Mouse (Mus musculus) MEL (cell line): ENCODE measurements at regions not wholly inside any gene's neighbourhood (a gene's known extent, or its start where the extent isn't known, plus 50 kb on each side); places are given as distances from the start of the nearest gene placed in this dataset.

ENCODE experiments used
- DNase-seq: peaks from one replicate; pipeline ENCODE4 v3.0.0; 2011; ENCODE audit warnings: low read depth, low spot score
- H3K27ac ChIP-seq: 2 replicates; pipeline ENCODE4 v1.5.1; 2012; ENCODE audit warnings: low read depth, mild to moderate bottlenecking, control low read depth, low read length, moderate library complexity; ENCODE audit not compliant: control insufficient read depth
- H3K27me3 ChIP-seq, 2 experiments: fragments of 150-350 bp in 1 of 2; sonication (generic) in 1 of 2; 2 replicates each; pipeline ENCODE4 v1.6.1; 2012; ENCODE audit warnings: low read length in 2 of 2, mild to moderate bottlenecking in 2 of 2, improper control_type of control experiment in 1 of 2, moderate library complexity in 1 of 2; ENCODE audit not compliant: insufficient read depth in 2 of 2, control insufficient read depth in 1 of 2
- H3K36me3 ChIP-seq, 2 experiments: 2 replicates each; pipeline ENCODE4 v1.6.1; 2012 to 2014; ENCODE audit warnings: low read length in 2 of 2, improper control_type of control experiment in 1 of 2, inconsistent platforms in 1 of 2, mild to moderate bottlenecking in 1 of 2; ENCODE audit not compliant: insufficient read depth in 2 of 2, control insufficient read depth in 1 of 2
- H3K4me1 ChIP-seq, 2 experiments: fragments of 150-350 bp in 1 of 2; sonication (generic) in 1 of 2; 2 replicates each; pipeline ENCODE4 v1.6.1; 2012; ENCODE audit warnings: low read length in 2 of 2, improper control_type of control experiment in 1 of 2, mild to moderate bottlenecking in 1 of 2; ENCODE audit not compliant: insufficient read depth in 2 of 2, control insufficient read depth in 1 of 2
- H3K4me3 ChIP-seq, 2 experiments: fragments of 150-350 bp in 1 of 2; sonication (generic) in 1 of 2; 2 replicates each; pipeline ENCODE4 v1.5.1; 2012; ENCODE audit warnings: low read depth in 2 of 2, low read length in 2 of 2, mild to moderate bottlenecking in 2 of 2, moderate library complexity in 2 of 2, control low read depth in 1 of 2, improper control_type of control experiment in 1 of 2; ENCODE audit not compliant: control insufficient read depth in 1 of 2, insufficient read depth in 1 of 2
- H3K79me2 ChIP-seq: 2 replicates; pipeline ENCODE4 v1.6.1; 2012; ENCODE audit warnings: mild to moderate bottlenecking, low read length, moderate library complexity; ENCODE audit not compliant: control insufficient read depth, poor library complexity, insufficient read depth
- H3K9ac ChIP-seq: 2 replicates; pipeline ENCODE4 v1.6.1; 2012; ENCODE audit warnings: low read depth, mild to moderate bottlenecking, control low read depth, low read length, moderate library complexity; ENCODE audit not compliant: control insufficient read depth, poor library complexity, severe bottlenecking
- H3K9me3 ChIP-seq: fragments of 150-350 bp; sonication (generic); replicated peaks from 2 replicates; pipeline ENCODE4 v1.6.1; 2012; ENCODE audit warnings: mild to moderate bottlenecking, low read length, improper control_type of control experiment, moderate library complexity; ENCODE audit not compliant: insufficient read depth
- CHD2 ChIP-seq: IDR thresholded peaks from 2 replicates; pipeline ENCODE4 v1.6.1; 2011; ENCODE audit warnings: low read length, improper control_type of control experiment
- EP300 ChIP-seq, 2 experiments: IDR thresholded peaks; 2 replicates each; pipeline ENCODE4 v1.6.1; 2011; ENCODE audit warnings: improper control_type of control experiment in 2 of 2, low read length in 2 of 2, low read depth in 1 of 2, mild to moderate bottlenecking in 1 of 2
- ETS1 ChIP-seq: IDR thresholded peaks from 2 replicates; pipeline ENCODE4 v1.6.1; 2012; ENCODE audit warnings: low read depth, mild to moderate bottlenecking, inconsistent platforms, low read length, improper control_type of control experiment, moderate library complexity
- GABPA ChIP-seq: IDR thresholded peaks from 2 replicates; pipeline ENCODE4 v1.6.1; 2012; ENCODE audit warnings: low read depth, mild to moderate bottlenecking, inconsistent platforms, low read length, improper control_type of control experiment, moderate library complexity
- JUND ChIP-seq: IDR thresholded peaks from 2 replicates; pipeline ENCODE4 v1.6.1; 2011; ENCODE audit warnings: low read depth, mild to moderate bottlenecking, improper control_type of control experiment, low read length
- KAT2A ChIP-seq: conservative IDR thresholded peaks from 2 replicates; pipeline ENCODE4 v1.6.1; 2012; ENCODE audit warnings: low read depth, low read length, improper control_type of control experiment, inconsistent platforms
- MAX ChIP-seq: IDR thresholded peaks from 2 replicates; pipeline ENCODE4 v1.6.1; 2011; ENCODE audit warnings: low read length, improper control_type of control experiment
- MXI1 ChIP-seq: IDR thresholded peaks from 2 replicates; pipeline ENCODE4 v1.6.1; 2011; ENCODE audit warnings: mild to moderate bottlenecking, low read depth, low read length, improper control_type of control experiment
- MYC ChIP-seq: IDR thresholded peaks from 2 replicates; pipeline ENCODE4 v1.6.1; 2011; ENCODE audit warnings: low read depth, mild to moderate bottlenecking, low read length, improper control_type of control experiment, moderate library complexity
- NRF1 ChIP-seq: IDR thresholded peaks from 2 replicates; pipeline ENCODE4 v1.6.1; 2014; ENCODE audit warnings: low read depth, mild to moderate bottlenecking, inconsistent platforms, low read length, improper control_type of control experiment, moderate library complexity; ENCODE audit not compliant: poor library complexity, insufficient read depth, severe bottlenecking
- POLR2A ChIP-seq, 2 experiments: IDR thresholded peaks; 2 replicates each; pipeline ENCODE4 v1.6.1; 2011 to 2012; ENCODE audit warnings: low read length in 2 of 2, mild to moderate bottlenecking in 2 of 2, control low read depth in 1 of 2, improper control_type of control experiment in 1 of 2, low read depth in 1 of 2, moderate library complexity in 1 of 2; ENCODE audit not compliant: control insufficient read depth in 1 of 2, insufficient read depth in 1 of 2, poor library complexity in 1 of 2
- POLR2AphosphoS2 ChIP-seq: IDR thresholded peaks from 2 replicates; pipeline ENCODE4 v1.6.1; 2011; ENCODE audit warnings: low read length, improper control_type of control experiment
- RCOR1 ChIP-seq: IDR thresholded peaks from 2 replicates; pipeline ENCODE4 v1.6.1; 2012; ENCODE audit warnings: low read depth, mild to moderate bottlenecking, inconsistent platforms, low read length, improper control_type of control experiment
- SIN3A ChIP-seq: IDR thresholded peaks from 2 replicates; pipeline ENCODE4 v1.6.1; 2012; ENCODE audit warnings: low read length, improper control_type of control experiment, inconsistent platforms
- TAL1 ChIP-seq: IDR thresholded peaks from 2 replicates; pipeline ENCODE4 v1.6.1; 2012; ENCODE audit warnings: mild to moderate bottlenecking, inconsistent platforms, low read length, moderate library complexity, mixed read lengths
- UBTF ChIP-seq: IDR thresholded peaks from 2 replicates; pipeline ENCODE4 v1.6.1; 2012; ENCODE audit warnings: low read depth, mild to moderate bottlenecking, inconsistent platforms, low read length, improper control_type of control experiment, moderate library complexity, borderline replicate concordance; ENCODE audit not compliant: insufficient read depth
- ZNF384 ChIP-seq: IDR thresholded peaks from 2 replicates; pipeline ENCODE4 v1.6.1; 2012; ENCODE audit warnings: low read depth, mild to moderate bottlenecking, inconsistent platforms, low read length, improper control_type of control experiment

DNA sequence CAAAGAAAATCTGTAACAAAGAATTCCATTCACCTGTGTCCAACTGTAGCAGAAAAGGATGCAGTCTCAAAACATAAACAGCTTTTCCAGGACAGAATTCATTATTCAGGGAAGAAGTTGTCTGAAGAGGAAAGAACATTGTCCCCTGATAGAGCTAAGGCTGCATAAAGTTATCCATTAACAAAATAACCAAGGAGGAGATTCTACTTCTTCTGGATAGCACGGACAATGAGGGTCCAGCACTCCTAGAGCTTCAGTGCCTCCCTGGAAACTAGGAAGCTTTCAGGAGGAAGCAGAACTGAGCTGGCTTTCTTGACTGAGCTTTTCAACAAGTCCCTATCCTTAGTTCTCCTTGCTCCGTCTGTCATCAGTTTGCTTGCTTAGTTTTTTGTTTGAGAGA lies 55.2 kb upstream of the Egfr start:
- Histone ChIP-seq H3K9ac (no peak overlapping the region), H3K4me1 (no peaks in the 10 kb centered on the region), H3K36me3 (no peaks in the 10 kb centered on the region), H3K79me2 (no peaks in the 10 kb centered on the region), H3K27me3 (no peaks in the 10 kb centered on the region), H3K9me3 (no peaks in the 10 kb centered on the region), H3K4me3 (no peak overlapping the region), H3K27ac (no peak overlapping the region)
- TF ChIP-seq ZNF384 (no peak), ETS1 (no peak), JUND (no peak), TAL1 (no peak)
- DNase-seq, result no peak

DNA sequence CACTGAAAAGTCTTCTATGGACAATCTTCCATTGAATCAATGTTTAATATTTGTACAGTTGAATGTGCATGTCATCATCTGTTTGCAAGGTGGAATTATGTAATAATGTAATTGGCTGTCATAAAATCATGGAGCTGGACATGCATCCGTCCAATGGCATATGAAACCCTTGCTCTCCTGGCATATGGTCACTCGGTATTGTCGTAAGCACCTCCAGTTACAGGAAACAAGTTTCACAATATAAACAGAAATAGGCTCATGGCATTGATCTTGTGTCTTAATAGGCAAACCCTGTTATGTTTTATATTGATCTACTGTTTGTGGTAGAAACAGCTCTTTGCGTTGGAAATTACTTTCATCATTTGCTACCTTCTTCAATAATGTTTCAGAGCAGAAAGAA lies 50.2 kb upstream of the Egfr start:
- H3K27me3 ChIP-seq, result no peaks in the 10 kb centered on the region
- H3K79me2 ChIP-seq, result no peaks in the 10 kb centered on the region
- H3K4me1 ChIP-seq, result no peaks in the 10 kb centered on the region
- TF ChIP-seq ZNF384 (no peak), POLR2A (IDR thresholded peaks at IDR 0.05; ENCODE audit: control insufficient read depth in 1 of 2, insufficient read depth in 1 of 2, low read depth in 1 of 2, low read length in 2 of 2, poor library complexity in 1 of 2) (no peak), SIN3A (no peak), TAL1 (no peak), UBTF (no peak), EP300 (IDR thresholded peaks at IDR 0.05; ENCODE audit: low read depth in 1 of 2, low read length in 2 of 2) (no peak), NRF1 (no peak), KAT2A (no peak), MYC (no peak), MXI1 (no peak), MAX (no peak), CHD2 (no peak), GABPA (no peak), POLR2AphosphoS2 (no peak), RCOR1 (no peak)
- no peaks in the 10 kb centered on the region for H3K9me3 ChIP-seq
- no peak overlapping the region for H3K27ac ChIP-seq
- no peak overlapping the region for H3K9ac ChIP-seq
- H3K36me3 ChIP-seq, result no peaks in the 10 kb centered on the region
- no peak overlapping the region for H3K4me3 ChIP-seq
- no peak for DNase-seq
